Mouse (Mus musculus) heart, embryonic 11.5 days (tissue): ENCODE measurements around the gene Mt1. TPM values are rescaled to one million over a fixed set of nuclear protein-coding genes. Genes with fewer than 3 reads are reported as not detected.
A peak's percentile ranks its signal among the peaks of the same experiment; 100 is the strongest.
"Not testable (repeated sequence)": the region's sequence is repeated elsewhere in the genome, so short reads cannot be mapped to it uniquely, and the experiment has no call there.

ENCODE experiments used
- ATAC-seq: fragments of 200-750 bp; cut with Nextera tagmentation; replicated peaks from 2 replicates; pipeline ENCODE4 v1.8.0; 2017; ENCODE audit warnings: moderate library complexity; ENCODE audit not compliant: insufficient number of reproducible peaks, low FRiP score, low TSS enrichment
- H3K27ac ChIP-seq: fragments of 300-500 bp; sonication (generic); 2 replicates; pipeline ENCODE4 v1.5.1; 2014; ENCODE audit warnings: mild to moderate bottlenecking, low read depth, low read length
- H3K27me3 ChIP-seq: fragments of 300-500 bp; sonication (generic); 2 replicates; pipeline ENCODE4 v1.6.1; 2014; ENCODE audit warnings: mild to moderate bottlenecking, low read length, mixed read lengths; ENCODE audit not compliant: control insufficient read depth, insufficient read depth
- H3K36me3 ChIP-seq: fragments of 300-500 bp; sonication (generic); 2 replicates; pipeline ENCODE4 v1.6.1; 2014; ENCODE audit warnings: mild to moderate bottlenecking, low read length, moderate library complexity, mixed read lengths; ENCODE audit not compliant: control insufficient read depth, insufficient read depth
- H3K4me1 ChIP-seq: fragments of 300-500 bp; sonication (generic); 2 replicates; pipeline ENCODE4 v1.6.1; 2014; ENCODE audit warnings: low read length; ENCODE audit not compliant: control insufficient read depth, insufficient read depth
- H3K4me2 ChIP-seq: fragments of 300-500 bp; sonication (generic); 2 replicates; pipeline ENCODE4 v1.6.1; 2014; ENCODE audit warnings: mild to moderate bottlenecking, moderate library complexity
- H3K4me3 ChIP-seq: fragments of 300-500 bp; sonication (generic); 2 replicates; pipeline ENCODE4 v1.5.1; 2014; ENCODE audit warnings: low read depth, low read length
- H3K9ac ChIP-seq: fragments of 300-500 bp; sonication (generic); 2 replicates; pipeline ENCODE4 v1.6.1; 2014; ENCODE audit warnings: mild to moderate bottlenecking, low read depth, low read length, moderate library complexity
- H3K9me3 ChIP-seq: fragments of 300-500 bp; sonication (generic); replicated peaks from 2 replicates; pipeline ENCODE4 v1.6.1; 2016; ENCODE audit warnings: low read length; ENCODE audit not compliant: control insufficient read depth
- WGBS: fragments of 180-500 bp; shearing (Covaris S2); extraction: QIAGEN DNeasy Blood & Tissue Kit; methylation state at CpG from one replicate; pipeline ENCODE4 v1.1.7; 2014; ENCODE audit not compliant: insufficient replicate concordance; 5-methylcytosine and 5-hydroxymethylcytosine counted together
- polyA plus RNA-seq: library from polyadenylated mRNA; unstranded; fragments of >200 nt; fragmentation: Nextera tagmentation; extraction: Ambion mirVana; gene quantifications from 2 replicates; pipeline ENCODE4 v1.2.1, GENCODE M21; 2014

The Mt1 gene
- polyA plus RNA-seq, 1 experiment from 2014 or later = 395 TPM

- Histone ChIP-seq H3K36me3 (no peaks in the 10 kb centered on the region), H3K9ac (no peak overlapping the region), H3K27ac (no peak overlapping the region), H3K4me2 (no peak overlapping the region), H3K4me3 (no peak overlapping the region), H3K9me3 (no peaks in the 10 kb centered on the region), H3K27me3 (no peaks in the 10 kb centered on the region), H3K4me1 (no peaks in the 10 kb centered on the region)
- 76% methylated on average over 4 of the region's 4 CpGs for whole genome bisulfite sequencing
- no peak for ATAC-seq
Observed at GRCm38 (mm10) chr8:94140266-94140795, 38.6 kb upstream of the Mt1 start.

DNA sequence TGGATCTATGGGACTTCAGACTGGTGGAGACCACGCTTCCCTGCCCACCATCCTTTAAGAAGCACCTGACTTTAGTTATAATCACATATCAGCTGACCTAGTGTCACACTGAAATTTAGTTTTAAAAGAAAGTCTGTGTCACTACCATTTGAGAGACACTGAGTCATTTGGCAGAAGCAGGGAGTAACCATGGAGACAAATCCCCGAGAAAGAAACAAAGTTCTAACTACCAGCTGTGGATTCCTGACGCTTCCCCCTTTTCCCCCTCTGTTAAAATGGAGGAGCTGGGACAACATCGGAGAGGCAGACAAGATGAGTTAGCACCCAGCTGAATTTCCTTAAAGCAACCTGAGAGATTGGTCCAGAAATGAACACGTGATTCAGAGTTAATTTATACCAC, 30.6 kb upstream of the Mt1 start:
- Histone ChIP-seq H3K27me3 (peaks cover 7% of the 10 kb centered on the region), H3K4me1 (no peaks in the 10 kb centered on the region), H3K4me3 (no peak overlapping the region), H3K36me3 (no peaks in the 10 kb centered on the region), H3K9me3 (no peaks in the 10 kb centered on the region), H3K4me2 (no peak overlapping the region), H3K9ac (no peak overlapping the region), H3K27ac (no peak overlapping the region)
- no peak for ATAC-seq
- 49% methylated on average over 5 of the region's 5 CpGs for WGBS

DNA sequence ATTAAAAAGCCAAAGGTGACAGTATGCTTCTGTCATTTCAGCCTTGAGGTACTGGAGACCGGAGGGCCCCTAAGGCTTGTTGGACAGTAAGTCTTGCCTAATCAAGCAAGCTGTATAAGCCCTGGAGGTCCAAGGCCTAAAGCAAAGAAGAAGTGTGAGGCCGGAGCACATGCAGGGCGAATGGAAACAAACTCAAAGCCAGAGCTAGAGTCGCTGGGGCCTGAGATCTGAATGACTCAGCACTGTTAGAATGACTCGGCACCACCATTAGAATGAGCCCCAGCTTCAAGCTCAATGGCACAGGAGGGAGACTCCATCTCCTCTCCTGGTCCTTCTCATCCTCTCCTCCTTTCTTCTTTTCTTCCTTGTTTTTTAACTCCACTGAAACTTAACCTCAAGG, 28.0 kb upstream of the Mt1 start:
- Histone ChIP-seq H3K27ac (no peak overlapping the region), H3K4me3 (no peak overlapping the region), H3K27me3 (peaks cover 15% of the 10 kb centered on the region), H3K9me3 (no peaks in the 10 kb centered on the region), H3K9ac (no peak overlapping the region), H3K4me1 (peaks cover 7% of the 10 kb centered on the region; the same call in 1 of the 2 replicates), H3K36me3 (no peaks in the 10 kb centered on the region), H3K4me2 (no peak overlapping the region)
- WGBS = 68% methylated on average over 5 of the region's 5 CpGs
- ATAC-seq = 0 out of 2 replicates have a peak, but pooled peaks have one; percentile 36

DNA sequence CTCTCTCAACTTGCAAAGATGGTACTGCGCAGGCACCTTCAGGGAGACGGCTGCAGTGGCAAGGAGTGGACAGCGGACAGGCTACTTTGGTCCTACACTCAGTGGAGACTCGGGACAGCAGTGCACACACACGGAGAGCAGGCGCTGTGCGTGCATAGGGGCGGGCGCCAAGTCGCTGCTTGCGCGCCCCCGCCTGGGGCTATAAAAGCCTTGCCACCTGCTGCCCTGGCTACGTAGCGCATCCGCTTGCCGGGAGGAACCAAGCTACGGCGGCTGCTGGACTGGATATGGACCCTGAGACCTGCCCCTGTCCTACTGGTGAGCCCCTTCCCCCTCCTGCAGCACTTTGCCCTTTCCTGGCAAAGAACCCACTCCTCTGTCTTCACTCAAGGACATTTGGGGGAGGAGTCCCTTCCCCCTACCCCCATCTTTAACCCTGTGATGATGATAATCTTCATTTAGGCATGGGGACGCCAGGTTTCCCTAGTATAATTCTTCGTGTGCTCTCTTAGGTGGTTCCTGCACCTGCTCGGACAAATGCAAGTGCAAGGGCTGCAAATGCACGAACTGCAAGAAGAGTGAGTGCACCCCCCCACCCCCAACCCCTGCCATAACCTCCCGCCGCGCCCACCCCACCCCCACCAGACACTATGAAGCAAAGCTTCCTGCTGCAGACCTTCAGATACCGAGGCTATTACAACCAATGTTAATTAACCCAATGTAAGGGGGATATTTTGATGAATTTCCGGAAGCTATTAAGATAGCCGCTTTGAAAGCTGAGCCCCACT, 26.2 kb upstream of the Mt1 start, which contains the start of gene Mt3:
Gene Mt3 (plus strand): TSS at position 95 of the 788 bp plus-strand sequence.
- Histone ChIP-seq H3K4me1 (peaks cover 9% of the 10 kb centered on the region; the same call in 1 of the 2 replicates), H3K36me3 (no peaks in the 10 kb centered on the region), H3K9ac (peak within 1 kb of the TSS; percentile 23; the same call in 1 of the 2 replicates), H3K4me3 (peak within 1 kb of the TSS; percentile 32), H3K27ac (no peak within 1 kb of the TSS), H3K9me3 (no peaks in the 10 kb centered on the region), H3K27me3 (peaks cover 15% of the 10 kb centered on the region), H3K4me2 (peak within 1 kb of the TSS; percentile 62)
- 2% methylated on average over 29 of the region's 29 CpGs for WGBS
- 0 out of 2 replicates have a peak, but pooled peaks have one; percentile 62 for ATAC-seq

- Histone ChIP-seq H3K4me1 (peaks cover 9% of the 10 kb centered on the region; the same call in 1 of the 2 replicates), H3K27ac (no peak overlapping the region), H3K9me3 (no peaks in the 10 kb centered on the region), H3K4me2 (peak overlapping the region; percentile 62), H3K27me3 (peaks cover 15% of the 10 kb centered on the region), H3K36me3 (no peaks in the 10 kb centered on the region), H3K4me3 (no peak overlapping the region), H3K9ac (no peak overlapping the region)
- ATAC-seq = no peak
- WGBS = 26% methylated on average over 7 of the region's 7 CpGs
Observed at GRCm38 (mm10) chr8:94153451-94153850, 25.4 kb upstream of the Mt1 start.

GRCm38 (mm10) chr8:94154537-94154936, 24.3 kb upstream of the Mt1 start:
- H3K27ac ChIP-seq = no peak overlapping the region
- H3K9ac ChIP-seq = no peak overlapping the region
- H3K4me1 ChIP-seq = peaks cover 9% of the 10 kb centered on the region; the same call in 1 of the 2 replicates
- no peak overlapping the region for H3K4me2 ChIP-seq
- peaks cover 15% of the 10 kb centered on the region for H3K27me3 ChIP-seq
- no peaks in the 10 kb centered on the region for H3K36me3 ChIP-seq
- no peak for ATAC-seq
- WGBS = 47% methylated on average over 6 of the region's 6 CpGs
- no peak overlapping the region for H3K4me3 ChIP-seq
- no peaks in the 10 kb centered on the region for H3K9me3 ChIP-seq

DNA sequence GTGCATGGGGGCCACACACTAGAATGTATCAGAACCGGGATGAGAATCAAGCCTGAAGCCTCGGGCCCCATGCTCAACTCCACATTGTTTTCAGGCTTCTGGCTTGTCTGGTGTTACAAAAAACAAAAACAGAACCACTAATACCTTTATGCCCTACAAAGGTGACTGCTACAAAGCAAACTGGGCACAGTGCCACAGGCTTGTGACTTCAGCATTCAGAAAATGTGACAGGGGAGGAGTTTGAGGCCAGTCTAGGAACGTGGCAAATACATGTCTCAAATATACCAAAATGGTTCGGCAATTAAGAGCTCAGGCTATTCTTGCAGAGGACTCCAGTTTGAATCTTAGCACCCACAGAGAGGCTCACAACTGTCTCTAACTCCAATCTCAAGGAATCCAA, 22.8 kb upstream of the Mt1 start:
- peaks cover 9% of the 10 kb centered on the region; the same call in 1 of the 2 replicates for H3K4me1 ChIP-seq
- no peak overlapping the region for H3K27ac ChIP-seq
- no peak overlapping the region for H3K4me3 ChIP-seq
- H3K36me3 ChIP-seq = no peaks in the 10 kb centered on the region
- no peaks in the 10 kb centered on the region for H3K9me3 ChIP-seq
- H3K4me2 ChIP-seq = no peak overlapping the region
- WGBS = 63% methylated on average over 4 of the region's 4 CpGs
- H3K27me3 ChIP-seq = peaks cover 14% of the 10 kb centered on the region
- ATAC-seq = no peak
- H3K9ac ChIP-seq = no peak overlapping the region

- not testable (repeated sequence) for H3K9ac ChIP-seq, ATAC-seq, H3K9me3 ChIP-seq, H3K27me3 ChIP-seq, H3K4me1 ChIP-seq, H3K27ac ChIP-seq, H3K36me3 ChIP-seq, H3K4me2 ChIP-seq, H3K4me3 ChIP-seq
- 67% methylated on average over 8 of the region's 8 CpGs for WGBS
Observed at GRCm38 (mm10) chr8:94165772-94166171, 13.1 kb upstream of the Mt1 start.
